Mouse (Mus musculus): ENCODE measurements at regions not wholly inside any gene's neighbourhood (a gene's known extent, or its start where the extent isn't known, plus 50 kb on each side); places are given as distances from the start of the nearest gene placed in this dataset.

DNA sequence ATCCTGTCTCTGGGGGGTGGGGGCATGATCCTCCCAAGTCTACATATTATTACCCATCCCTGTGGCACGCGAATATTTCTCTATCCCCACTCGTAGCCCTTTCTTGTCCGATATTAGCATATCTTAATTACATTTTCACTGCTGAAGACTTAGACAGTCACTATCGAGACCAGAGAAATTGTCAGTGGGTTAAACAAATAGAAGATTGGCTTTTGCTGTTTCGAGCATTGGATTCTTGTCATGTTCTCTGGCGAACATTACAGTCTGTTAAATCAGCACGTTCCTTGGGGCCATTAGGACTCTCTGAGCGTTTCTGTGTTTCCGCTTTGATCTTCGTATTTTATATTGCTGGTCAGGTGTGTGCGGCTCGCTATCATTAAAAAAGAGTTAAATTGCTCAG, 129.6 kb upstream of the Psmd7 start:
- DNase-seq (ENCODE audit: low spot score), result no peak

DNA sequence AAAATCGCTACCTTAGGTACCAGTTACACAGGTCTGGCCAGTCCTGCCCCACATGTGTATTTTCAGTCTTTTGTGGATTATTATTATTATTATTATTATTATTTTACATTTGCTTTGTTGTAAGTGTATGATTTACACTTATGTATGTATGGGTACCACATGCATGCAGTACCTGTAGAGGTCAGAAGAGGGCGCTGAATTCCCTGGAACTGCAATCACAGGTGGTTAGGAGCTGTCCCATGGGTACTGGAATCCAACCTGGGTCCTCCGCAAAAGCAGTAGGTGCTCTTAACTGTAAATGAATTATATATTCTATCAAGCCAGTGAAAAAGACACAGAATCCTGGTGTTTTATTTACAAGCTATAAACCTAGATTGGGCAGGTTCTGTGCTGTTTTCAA, 131.4 kb upstream of the Psmd7 start:
- DNase-seq (ENCODE audit: low spot score), result no peak

DNA sequence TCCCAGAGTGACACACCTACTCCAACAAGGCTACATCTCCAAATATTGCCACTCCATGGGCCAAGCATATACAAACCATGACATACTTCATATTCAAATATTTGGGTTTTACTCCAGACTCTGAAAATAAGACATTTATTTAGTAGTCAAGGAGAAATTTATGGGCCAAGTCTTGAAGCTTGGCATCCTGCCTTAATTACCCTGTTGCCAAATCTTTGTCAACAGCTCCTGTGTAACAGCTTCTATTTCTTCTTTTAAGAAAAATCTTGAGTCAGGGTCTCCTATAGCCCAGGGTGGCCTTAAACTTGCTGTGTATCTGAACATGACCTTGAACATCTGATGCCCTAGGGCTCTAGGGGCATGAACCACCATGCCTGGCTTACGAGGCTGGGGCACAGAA, 138.5 kb upstream of the Psmd7 start:
- no peak for DNase-seq (ENCODE audit: low spot score)

GRCm38 (mm10) chr8:107727276-107727675, 139.0 kb upstream of the Psmd7 start:
- DNase-seq (ENCODE audit: low spot score), result no peak

GRCm38 (mm10) chr8:107739091-107739490, 150.8 kb upstream of the Psmd7 start:
- no peak for DNase-seq (ENCODE audit: low spot score)

DNA sequence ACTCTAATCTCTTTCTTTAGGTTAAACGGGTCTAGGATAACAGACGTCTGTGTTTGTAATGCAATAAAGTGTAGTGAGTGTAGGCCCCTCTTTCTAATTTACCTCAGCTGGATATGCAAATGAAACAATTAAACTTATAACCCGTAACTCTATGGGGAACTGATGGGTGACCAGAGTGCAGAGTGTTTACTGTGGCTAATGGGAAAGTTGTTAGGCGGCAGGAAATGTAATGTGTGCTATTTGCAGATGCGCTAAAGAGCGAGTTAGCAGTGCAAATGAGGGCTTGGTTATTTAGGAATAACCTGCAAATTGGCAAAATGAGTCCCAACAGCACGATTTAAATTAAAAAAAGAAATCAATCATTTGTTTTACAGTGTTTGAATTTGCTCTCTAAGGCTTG, 168.8 kb upstream of the Psmd7 start:
- DNase-seq (ENCODE audit: low spot score), result no peak

GRCm38 (mm10) chr8:107758637-107759036, 170.4 kb upstream of the Psmd7 start:
- no peak for DNase-seq (ENCODE audit: low spot score)

DNA sequence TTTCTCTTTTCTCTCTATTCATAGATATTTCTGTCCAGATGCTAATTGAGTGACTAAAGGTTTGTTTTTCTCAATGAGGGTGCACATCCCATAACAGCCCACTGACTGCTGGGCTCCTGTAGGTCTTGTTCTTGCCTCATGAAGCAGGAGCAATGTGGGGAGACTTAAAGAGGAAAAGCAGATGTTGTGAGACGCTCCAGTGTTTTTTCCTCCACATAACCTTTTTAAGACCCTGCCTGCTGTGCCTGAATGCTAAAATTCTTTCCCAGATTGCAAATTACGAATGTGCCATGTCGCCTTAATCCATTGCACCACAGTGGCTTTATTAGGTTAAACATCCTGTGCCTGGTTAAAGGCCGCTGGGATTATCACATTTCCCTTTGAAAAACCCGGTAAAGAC, 165.5 kb upstream of the Zfhx3 start:
- DNase-seq (ENCODE audit: low spot score), result no peak

GRCm38 (mm10) chr8:107785771-107786170, 156.7 kb upstream of the Zfhx3 start:
- DNase-seq (ENCODE audit: low spot score), result no peak

DNA sequence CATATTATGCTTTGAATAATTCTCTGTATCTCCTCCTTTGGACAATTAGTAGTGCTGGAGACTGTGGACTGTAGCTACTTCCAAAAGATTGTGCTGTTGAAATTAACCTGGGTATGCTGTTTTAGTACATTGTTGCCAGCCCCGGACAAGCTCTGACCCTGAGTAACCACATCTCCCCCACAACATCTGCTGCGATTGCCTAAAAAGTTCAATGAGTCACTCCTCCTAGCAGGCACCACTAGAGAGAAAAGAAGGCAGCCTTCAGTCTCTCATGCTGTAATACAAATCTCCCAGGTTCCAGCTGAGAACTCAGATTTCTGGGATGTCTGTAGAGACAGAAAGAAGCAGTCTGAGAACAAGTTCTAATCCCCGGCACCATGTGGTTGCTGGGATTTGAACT, 150.2 kb upstream of the Zfhx3 start:
- DNase-seq (ENCODE audit: low spot score), result no peak

DNA sequence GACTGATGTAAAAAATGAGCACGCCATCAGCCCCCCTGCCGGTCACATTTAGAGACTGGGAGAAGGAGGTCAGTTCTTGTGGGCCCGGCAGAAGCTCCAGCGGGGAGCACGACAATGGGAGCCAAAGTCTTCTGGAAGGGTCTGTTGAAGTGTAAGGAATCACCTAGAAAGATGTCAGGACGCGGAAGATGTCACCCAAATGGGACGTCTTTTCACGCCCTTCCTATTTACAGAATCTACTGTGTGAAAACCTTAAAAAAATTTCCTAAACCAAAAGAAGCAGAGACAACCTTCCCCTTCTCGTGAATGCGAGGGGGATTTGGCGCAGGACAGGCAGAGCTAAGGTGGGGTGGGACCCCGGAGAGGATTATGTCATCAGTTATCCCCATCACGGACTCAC, 127.5 kb upstream of the Zfhx3 start:
- DNase-seq (ENCODE audit: low spot score), result no peak

DNA sequence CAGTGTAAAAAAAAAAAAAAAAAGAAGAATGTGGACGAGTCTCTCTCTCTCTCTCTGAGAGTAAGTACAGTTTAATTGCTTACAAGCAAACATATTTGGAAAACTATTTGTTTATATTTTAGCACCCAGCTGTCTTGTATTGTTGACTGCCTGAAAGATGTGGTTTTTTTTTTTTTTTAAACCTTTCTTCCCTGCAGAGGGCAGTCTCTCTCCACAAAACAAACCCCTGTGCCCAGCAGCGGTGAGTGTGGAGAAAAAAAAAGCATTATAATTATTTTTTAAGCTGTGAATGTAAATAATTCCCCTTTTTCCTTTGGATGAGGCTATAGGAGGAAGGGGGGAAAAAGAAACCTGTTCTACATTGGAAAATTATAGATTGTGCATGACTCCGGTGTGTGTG, 126.7 kb upstream of the Zfhx3 start:
- DNase-seq (ENCODE audit: low spot score), result no peak

GRCm38 (mm10) chr8:107817796-107818195, 124.6 kb upstream of the Zfhx3 start:
- no peak for DNase-seq (ENCODE audit: low spot score)

GRCm38 (mm10) chr8:107820174-107820760, 122.2 kb upstream of the Zfhx3 start:
- DNase-seq (ENCODE audit: low spot score), result no peak

DNA sequence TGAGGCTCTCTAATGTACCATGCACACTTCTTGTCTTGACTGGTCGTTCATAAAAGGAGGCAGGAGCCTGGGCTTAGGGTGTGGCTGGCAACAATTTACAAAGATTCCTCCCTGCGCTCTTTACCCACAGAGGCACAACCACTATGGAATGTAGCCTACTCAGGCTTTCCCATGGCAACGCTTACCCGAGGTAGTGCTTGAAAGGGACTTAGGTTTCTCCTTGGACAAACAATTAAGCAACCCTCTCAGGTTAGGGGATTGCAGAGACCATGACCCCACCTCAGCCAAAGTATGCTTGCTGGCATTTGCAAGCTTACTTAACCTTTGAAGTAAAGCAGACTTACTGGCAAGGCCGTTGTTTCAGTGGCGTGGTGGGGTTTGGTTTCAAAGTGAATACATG, 120.9 kb upstream of the Zfhx3 start:
- no peak for DNase-seq (ENCODE audit: low spot score)

DNA sequence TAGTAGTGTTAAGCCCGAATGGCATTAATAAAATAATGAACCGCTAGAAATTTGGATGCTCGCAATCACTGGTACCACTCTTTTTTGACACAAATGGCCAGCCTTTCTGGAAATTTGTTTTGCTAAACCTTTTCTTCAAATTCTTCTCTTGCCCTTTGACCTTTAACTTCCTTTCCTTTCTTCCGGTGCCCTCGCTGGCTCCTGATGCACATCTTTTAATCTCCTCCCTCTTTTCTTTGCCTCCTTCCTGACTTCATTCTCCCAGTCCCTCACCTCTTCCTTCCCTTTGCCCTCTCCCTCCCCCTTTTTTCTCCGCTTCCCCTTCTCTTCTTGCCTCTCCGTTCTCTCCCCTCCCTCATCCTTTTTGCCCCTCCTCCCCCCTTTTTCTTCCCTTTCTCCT, 118.3 kb upstream of the Zfhx3 start:
- DNase-seq (ENCODE audit: low spot score), result no peak

- no peak for DNase-seq (ENCODE audit: low spot score)
Observed at GRCm38 (mm10) chr8:107824640-107825039, 117.8 kb upstream of the Zfhx3 start.

GRCm38 (mm10) chr8:107827500-107828125, 114.8 kb upstream of the Zfhx3 start:
- no peak for DNase-seq (ENCODE audit: low spot score)

GRCm38 (mm10) chr8:107828541-107828940, 113.9 kb upstream of the Zfhx3 start:
- no peak for DNase-seq (ENCODE audit: low spot score)

GRCm38 (mm10) chr8:107833481-107833880, 109.0 kb upstream of the Zfhx3 start:
- DNase-seq (ENCODE audit: low spot score), result no peak

GRCm38 (mm10) chr8:107846141-107846540, 96.3 kb upstream of the Zfhx3 start:
- DNase-seq (ENCODE audit: low spot score), result no peak

GRCm38 (mm10) chr8:107851236-107852043, 91.0 kb upstream of the Zfhx3 start:
- no peak for DNase-seq (ENCODE audit: low spot score)

GRCm38 (mm10) chr8:107859770-107860169, 82.7 kb upstream of the Zfhx3 start:
- DNase-seq (ENCODE audit: low spot score), result no peak

Data from urinary bladder, postnatal 10 days (tissue).